Mouse (Mus musculus): ENCODE data around the gene Ube2n. TPM values are rescaled to one million over a fixed set of nuclear protein-coding genes. Genes with fewer than 3 reads are reported as not detected.

The Ube2n gene
- polyA plus RNA-seq, 1 experiment from 2014 or later, result 394 TPM

- Histone ChIP-seq H3K4me3 (no peak overlapping the region), H3K4me1 (0 out of 2 replicates have a peak, but pooled peaks cover 3% of the 10 kb centered on the region), H3K36me3 (no peaks in the 10 kb centered on the region)
These were observed 70.6 kb downstream of the Ube2n start for GRCm38 (mm10) chr10:95585554-95585953.

GRCm38 (mm10) chr10:95587509-95588220 is 72.7 kb downstream of the Ube2n start:
- H3K27ac ChIP-seq (replicated peaks), result peak overlapping the region; percentile 27; the same call in 1 of the 2 replicates
- H3K27me3 ChIP-seq, result no peaks in the 10 kb centered on the region
- H3K4me2 ChIP-seq (replicated peaks), result no peak overlapping the region
- no peak for ATAC-seq (replicated peaks)
- 33% methylated on average over 8 of the region's 8 CpGs for WGBS
- no peaks in the 10 kb centered on the region for H3K9me3 ChIP-seq
- H3K4me1 ChIP-seq, result 0 out of 2 replicates have a peak, but pooled peaks cover 3% of the 10 kb centered on the region
- H3K36me3 ChIP-seq, result no peaks in the 10 kb centered on the region
- no peak overlapping the region for H3K9ac ChIP-seq (replicated peaks)
- no peak overlapping the region for H3K4me3 ChIP-seq

More at GRCm38 (mm10) chr10:95585554-95585953, 70.6 kb downstream of the Ube2n start:
- Histone ChIP-seq H3K9ac (replicated peaks) (no peak overlapping the region), H3K27me3 (no peaks in the 10 kb centered on the region), H3K9me3 (no peaks in the 10 kb centered on the region), H3K4me2 (replicated peaks) (no peak overlapping the region), H3K27ac (replicated peaks) (no peak overlapping the region)
- WGBS, result 90% methylated on average over 6 of the region's 6 CpGs
- no peak for ATAC-seq (replicated peaks)

- Histone ChIP-seq H3K4me1 (0 out of 2 replicates have a peak, but pooled peaks cover 3% of the 10 kb centered on the region), H3K9me3 (no peaks in the 10 kb centered on the region), H3K27me3 (no peaks in the 10 kb centered on the region), H3K4me2 (replicated peaks) (no peak overlapping the region), H3K36me3 (no peaks in the 10 kb centered on the region), H3K9ac (replicated peaks) (no peak overlapping the region), H3K27ac (replicated peaks) (no peak overlapping the region), H3K4me3 (no peak overlapping the region)
- WGBS, result 85% methylated on average over 4 of the region's 4 CpGs
- no peak for ATAC-seq (replicated peaks)
These were observed 74.3 kb downstream of the Ube2n start for GRCm38 (mm10) chr10:95589196-95589595.

- no peaks in the 10 kb centered on the region for H3K27me3 ChIP-seq
- no peak overlapping the region for H3K4me2 ChIP-seq (replicated peaks)
- 91% methylated on average over 6 of the region's 6 CpGs for WGBS
- H3K36me3 ChIP-seq, result no peaks in the 10 kb centered on the region
- H3K9ac ChIP-seq (replicated peaks), result no peak overlapping the region
- no peaks in the 10 kb centered on the region for H3K9me3 ChIP-seq
- H3K4me3 ChIP-seq, result no peak overlapping the region
- H3K27ac ChIP-seq (replicated peaks), result no peak overlapping the region
- no peak for ATAC-seq (replicated peaks)
- H3K4me1 ChIP-seq, result 0 out of 2 replicates have a peak, but pooled peaks cover 3% of the 10 kb centered on the region
These were observed 75.3 kb downstream of the Ube2n start for GRCm38 (mm10) chr10:95590196-95590595.

GRCm38 (mm10) chr10:95591257-95591656 is 76.3 kb downstream of the Ube2n start:
- Histone ChIP-seq H3K4me3 (no peak overlapping the region), H3K27me3 (no peaks in the 10 kb centered on the region), H3K9me3 (no peaks in the 10 kb centered on the region), H3K4me1 (0 out of 2 replicates have a peak, but pooled peaks cover 6% of the 10 kb centered on the region), H3K9ac (replicated peaks) (no peak overlapping the region), H3K4me2 (replicated peaks) (no peak overlapping the region), H3K27ac (replicated peaks) (no peak overlapping the region), H3K36me3 (no peaks in the 10 kb centered on the region)
- 83% methylated on average over 4 of the region's 4 CpGs for WGBS
- no peak for ATAC-seq (replicated peaks)

- 42% methylated on average over 10 of the region's 11 CpGs for WGBS
- no peak overlapping the region for H3K4me3 ChIP-seq
- no peaks in the 10 kb centered on the region for H3K27me3 ChIP-seq
- 0 out of 2 replicates have a peak, but pooled peaks cover 4% of the 10 kb centered on the region for H3K4me1 ChIP-seq
- no peaks in the 10 kb centered on the region for H3K9me3 ChIP-seq
- no peak overlapping the region for H3K4me2 ChIP-seq (replicated peaks)
- no peaks in the 10 kb centered on the region for H3K36me3 ChIP-seq
- ATAC-seq (replicated peaks), result no peak
- no peak overlapping the region for H3K27ac ChIP-seq (replicated peaks)
- H3K9ac ChIP-seq (replicated peaks), result no peak overlapping the region
These were observed 79.5 kb downstream of the Ube2n start for GRCm38 (mm10) chr10:95594414-95594813.

Small RNA genes lying within 50 kb of the gene (microRNA-seq; reads per million reads assigned to microRNA genes)
- 10.1 reads per million, percentile 25 among the genes with 10 or more reads in this experiment for gene Mir3058

Other genes starting within 250 kb of the Ube2n start
- 9.5 and 10.1 TPM in 2 replicates for gene Cradd, start 191.0 kb upstream of the Ube2n start, polyA plus RNA-seq (2015; fragmentation: Nextera tagmentation; extraction: Ambion mirVana)
- 144 and 153 TPM in 2 replicates for gene Socs2, start 98.0 kb upstream of the Ube2n start, polyA plus RNA-seq (2015; fragmentation: Nextera tagmentation; extraction: Ambion mirVana)
- gene Mrpl42, start 13.2 kb upstream of the Ube2n start, polyA plus RNA-seq (2015; fragmentation: Nextera tagmentation; extraction: Ambion mirVana), result 232 and 246 TPM in 2 replicates
- 74.7 and 79.2 TPM in 2 replicates for gene Nudt4, start 49.0 kb downstream of the Ube2n start, polyA plus RNA-seq (2015; fragmentation: Nextera tagmentation; extraction: Ambion mirVana)
- gene Anapc15-ps, start 158.3 kb downstream of the Ube2n start, polyA plus RNA-seq (2015; fragmentation: Nextera tagmentation; extraction: Ambion mirVana), result not detected in 2 replicates